Mouse (Mus musculus) hindbrain, embryonic 14.5 days (tissue): Measurements from ENCODE around the gene Crlf2. TPM values are rescaled to one million over a fixed set of nuclear protein-coding genes. Genes with fewer than 3 reads are reported as not detected.

Source experiments
- ATAC-seq: fragments of 200-750 bp; cut with Nextera tagmentation; 2 replicates; pipeline ENCODE4 v1.8.0; 2017; ENCODE audit warnings: moderate number of reproducible peaks, mild to moderate bottlenecking, moderate TSS enrichment, moderate library complexity; ENCODE audit not compliant: low FRiP score
- DNase-seq: peaks from one replicate; pipeline ENCODE4 v3.0.0-alpha.2; 2015; ENCODE audit warnings: low spot score
- H3K27ac ChIP-seq: fragments of 300-500 bp; sonication (generic); 2 replicates; pipeline ENCODE4 v1.5.1; 2014; ENCODE audit warnings: mild to moderate bottlenecking, moderate library complexity
- H3K27me3 ChIP-seq: fragments of 300-500 bp; sonication (generic); 2 replicates; pipeline ENCODE4 v1.6.1; 2014; ENCODE audit warnings: mild to moderate bottlenecking, low read length, mixed read lengths; ENCODE audit not compliant: control insufficient read depth, insufficient read depth
- H3K36me3 ChIP-seq: fragments of 300-500 bp; sonication (generic); replicated peaks from 2 replicates; pipeline ENCODE4 v1.6.1; 2014; ENCODE audit not compliant: control insufficient read depth, insufficient read depth
- H3K4me1 ChIP-seq: fragments of 300-500 bp; sonication (generic); replicated peaks from 2 replicates; pipeline ENCODE4 v1.6.1; 2014; ENCODE audit warnings: antibody characterized with exemption, low read length, mixed read lengths; ENCODE audit not compliant: control insufficient read depth, insufficient read depth
- H3K4me2 ChIP-seq: fragments of 300-500 bp; sonication (generic); replicated peaks from 2 replicates; pipeline ENCODE4 v1.6.1; 2014; ENCODE audit warnings: mild to moderate bottlenecking, moderate library complexity
- H3K4me3 ChIP-seq: fragments of 300-500 bp; sonication (generic); replicated peaks from 2 replicates; pipeline ENCODE4 v1.5.1; 2014; ENCODE audit warnings: mild to moderate bottlenecking, low read length
- H3K9ac ChIP-seq: fragments of 300-500 bp; sonication (generic); 2 replicates; pipeline ENCODE4 v1.6.1; 2014
- H3K9me3 ChIP-seq: fragments of 300-500 bp; sonication (generic); 2 replicates; pipeline ENCODE4 v1.6.1; 2016; ENCODE audit warnings: low read length; ENCODE audit not compliant: control insufficient read depth
- WGBS: fragments of 180-500 bp; shearing (Covaris S2); extraction: QIAGEN DNeasy Blood & Tissue Kit; methylation state at CpG from one replicate; pipeline ENCODE4 v1.1.7; 2014; 5-methylcytosine and 5-hydroxymethylcytosine counted together
- polyA plus RNA-seq: library from polyadenylated mRNA; unstranded; fragments of >200 nt; fragmentation: Nextera tagmentation; extraction: Ambion mirVana; gene quantifications from 2 replicates; pipeline ENCODE4 v1.2.1, GENCODE M21; 2014

The Crlf2 gene
- polyA plus RNA-seq = 13.5 and 16.5 TPM in 2 replicates

DNA sequence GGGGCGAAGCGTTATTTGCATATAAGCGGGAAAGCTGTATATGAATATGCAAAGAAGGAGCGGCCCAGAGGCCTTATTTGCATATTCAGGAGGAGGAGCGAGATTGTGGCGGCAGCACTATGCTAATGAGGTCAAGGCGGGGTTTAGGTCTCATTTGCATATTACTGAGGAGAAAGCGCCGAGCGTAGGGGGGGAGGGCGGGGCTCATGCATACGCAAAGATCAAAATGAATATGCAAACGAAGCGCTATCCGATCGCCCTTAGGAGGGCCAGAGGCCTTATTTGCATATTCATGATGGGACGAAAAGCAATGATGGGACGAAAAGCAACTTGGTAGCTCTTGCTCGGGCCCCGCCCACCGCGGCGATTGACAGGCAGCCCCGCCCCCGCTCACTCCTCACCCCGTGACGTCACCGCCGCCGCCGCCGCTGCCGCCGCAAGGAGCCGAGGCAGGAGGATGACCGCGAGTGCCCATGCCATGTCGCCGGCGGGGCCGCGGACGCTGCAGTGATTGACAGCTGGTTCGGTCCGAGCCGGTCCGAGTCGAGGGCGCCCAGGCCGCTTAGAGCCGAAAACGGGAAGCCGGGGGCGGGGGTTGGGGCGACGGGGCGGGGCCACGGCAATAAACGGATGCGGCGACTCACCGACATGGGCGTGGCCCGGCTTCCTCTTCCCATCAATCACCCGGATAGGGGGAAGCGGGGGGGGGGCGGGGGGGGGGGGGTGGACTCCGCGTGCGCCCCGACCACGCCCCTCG is at the start of gene Crlf2:
TSS of gene Crlf2 (minus strand) at position 590 of the 757 bp plus-strand sequence.
- ATAC-seq = peak; percentile 61
- peak within 1 kb of the TSS; percentile 65 for H3K9ac ChIP-seq
- H3K27ac ChIP-seq = peak within 1 kb of the TSS; percentile 96
- H3K36me3 ChIP-seq = no peaks in the 10 kb centered on the region
- no peaks in the 10 kb centered on the region for H3K27me3 ChIP-seq
- H3K4me3 ChIP-seq = peak within 1 kb of the TSS; percentile 53
- under 1% methylated on average over 66 of the region's 73 CpGs for WGBS
- DNase-seq = peak; percentile 89
- no peaks in the 10 kb centered on the region for H3K4me1 ChIP-seq
- peak within 1 kb of the TSS; percentile 47 for H3K4me2 ChIP-seq
- peaks cover 44% of the 10 kb centered on the region for H3K9me3 ChIP-seq

DNA sequence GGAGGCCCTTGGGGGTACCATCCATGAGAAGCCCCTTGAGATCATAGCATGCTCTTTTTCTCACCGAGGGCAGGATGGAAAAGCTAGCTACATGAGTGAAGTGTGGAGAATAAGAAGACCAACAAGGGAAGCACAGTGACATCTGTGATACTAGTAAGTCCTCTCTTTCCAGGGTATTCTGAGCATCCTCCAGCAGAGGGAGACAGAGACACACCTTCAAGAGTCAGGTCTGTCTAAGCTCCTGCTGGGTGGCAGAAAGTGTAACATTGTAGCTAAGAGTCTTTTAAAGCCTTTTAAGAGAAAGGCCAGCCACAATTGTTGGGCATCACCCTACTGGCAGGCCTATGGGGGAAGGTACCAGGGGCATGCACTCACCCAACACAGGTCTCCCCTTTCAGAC is 43.8 kb upstream of the Crlf2 start:
- Histone ChIP-seq H3K27ac (no peak overlapping the region), H3K36me3 (no peaks in the 10 kb centered on the region), H3K9ac (no peak overlapping the region), H3K4me1 (no peaks in the 10 kb centered on the region), H3K27me3 (no peaks in the 10 kb centered on the region), H3K4me2 (no peak overlapping the region), H3K9me3 (peaks cover 43% of the 10 kb centered on the region), H3K4me3 (no peak overlapping the region)
- WGBS = 36% methylated on average over 1 of the region's 1 CpGs
- DNase-seq = peak; percentile 50
- no peak for ATAC-seq

DNA sequence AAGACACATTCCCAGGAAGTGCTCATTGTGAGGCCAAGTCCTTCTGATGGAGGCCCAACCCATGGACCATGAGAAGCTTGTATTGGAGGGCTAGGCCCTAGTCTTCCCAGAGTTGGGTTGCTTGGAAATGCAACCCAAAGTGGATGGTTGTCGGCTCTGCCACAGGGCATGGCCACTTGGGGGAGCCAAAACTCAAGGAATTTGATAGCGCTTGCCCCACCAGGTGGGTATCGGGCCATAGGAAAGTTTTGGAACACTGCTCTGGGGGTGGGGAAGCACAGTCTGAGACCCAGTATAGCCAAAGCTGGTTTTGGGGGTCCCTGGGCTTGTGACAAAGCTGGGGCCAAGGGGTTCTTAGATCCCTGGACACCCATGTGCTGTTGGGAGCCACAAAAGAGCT is 42.3 kb upstream of the Crlf2 start:
- 31% methylated on average over 3 of the region's 3 CpGs for WGBS
- no peaks in the 10 kb centered on the region for H3K4me1 ChIP-seq
- peaks cover 43% of the 10 kb centered on the region for H3K9me3 ChIP-seq
- DNase-seq (peak; percentile 36), ATAC-seq (no peak)
- H3K9ac ChIP-seq = no peak overlapping the region
- H3K27me3 ChIP-seq = no peaks in the 10 kb centered on the region
- no peak overlapping the region for H3K27ac ChIP-seq
- H3K4me2 ChIP-seq = no peak overlapping the region
- H3K36me3 ChIP-seq = no peaks in the 10 kb centered on the region
- H3K4me3 ChIP-seq = no peak overlapping the region

DNA sequence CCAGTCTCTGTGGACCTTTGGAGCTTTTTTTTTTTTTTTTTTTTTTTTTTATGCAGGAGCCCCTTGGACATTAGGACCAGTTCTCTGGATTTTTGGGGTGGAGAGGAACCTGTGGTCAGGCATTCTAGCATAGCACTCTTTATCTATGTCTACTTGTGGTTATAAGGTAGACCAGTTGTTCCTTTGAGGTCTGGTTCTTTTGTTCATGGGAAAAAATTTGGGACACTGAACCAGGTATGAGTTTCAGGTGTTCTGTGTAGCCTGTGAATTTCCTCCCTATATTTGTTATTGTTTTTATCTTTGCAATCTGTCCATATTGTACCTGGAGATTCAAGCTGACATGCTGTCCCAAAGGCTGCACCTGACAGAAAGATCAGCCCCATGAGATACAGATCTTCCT is 40.1 kb upstream of the Crlf2 start:
- no peaks in the 10 kb centered on the region for H3K36me3 ChIP-seq

DNA sequence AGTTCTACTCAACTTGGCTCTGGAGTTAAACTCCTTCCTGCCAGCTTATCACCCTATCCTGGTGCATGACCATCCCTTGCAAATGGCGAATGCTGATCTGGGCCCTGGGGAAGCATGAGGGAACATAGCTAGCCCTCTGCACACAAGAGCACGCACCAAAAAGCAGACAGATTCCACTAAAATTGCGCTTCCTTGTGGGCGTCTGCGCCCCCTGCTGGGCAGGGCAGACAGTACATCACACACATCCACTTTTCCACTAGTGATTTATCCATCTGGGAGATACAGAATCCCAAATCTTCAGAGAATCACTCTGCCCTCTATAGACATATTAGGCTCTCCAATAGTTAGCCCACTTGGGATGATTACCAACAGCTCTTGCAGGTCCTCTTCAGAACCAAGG is 37.9 kb upstream of the Crlf2 start:
- Histone ChIP-seq H3K9ac (no peak overlapping the region), H3K27me3 (no peaks in the 10 kb centered on the region), H3K9me3 (peaks cover 31% of the 10 kb centered on the region), H3K4me2 (no peak overlapping the region), H3K36me3 (no peaks in the 10 kb centered on the region), H3K4me1 (no peaks in the 10 kb centered on the region), H3K27ac (no peak overlapping the region), H3K4me3 (no peak overlapping the region)
- ATAC-seq = no peak
- WGBS = 42% methylated on average over 5 of the region's 5 CpGs
- DNase-seq = no peak

More for the DNA sequence above, 40.1 kb upstream of the Crlf2 start:
- Histone ChIP-seq H3K9me3 (peaks cover 39% of the 10 kb centered on the region), H3K27me3 (no peaks in the 10 kb centered on the region), H3K4me2 (no peak overlapping the region), H3K27ac (no peak overlapping the region), H3K4me1 (no peaks in the 10 kb centered on the region), H3K4me3 (no peak overlapping the region), H3K9ac (no peak overlapping the region)
- ATAC-seq (no peak), DNase-seq (no peak)

DNA sequence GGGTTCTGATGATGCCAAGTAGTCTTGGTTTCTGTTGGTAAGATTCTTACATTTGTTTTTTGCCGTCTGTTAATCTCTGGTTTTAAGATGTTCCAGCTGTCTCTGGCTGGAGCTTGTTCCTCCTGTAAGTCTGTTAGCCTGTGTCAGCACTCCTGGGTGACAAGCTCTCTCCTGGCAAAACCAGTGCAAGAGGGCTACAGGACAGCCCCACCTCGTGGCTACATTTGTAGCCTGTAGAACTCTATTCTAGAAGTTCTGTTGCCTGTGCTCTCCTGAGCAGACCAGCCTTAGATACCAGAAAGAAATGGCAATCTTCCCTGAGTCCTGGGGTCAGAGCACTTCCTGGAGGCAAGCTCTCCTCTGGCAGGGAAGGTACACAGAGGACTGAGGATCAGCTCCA is 4.0 kb upstream of the Crlf2 start:
- DNase-seq (no peak), ATAC-seq (no peak)
- Histone ChIP-seq H3K27ac (no peak overlapping the region), H3K27me3 (no peaks in the 10 kb centered on the region), H3K9ac (no peak overlapping the region), H3K36me3 (no peaks in the 10 kb centered on the region), H3K4me1 (no peaks in the 10 kb centered on the region), H3K9me3 (peaks cover 12% of the 10 kb centered on the region; the same call in 1 of the 2 replicates), H3K4me2 (no peak overlapping the region), H3K4me3 (no peak overlapping the region)
- WGBS = 58% methylated on average over 2 of the region's 2 CpGs

DNA sequence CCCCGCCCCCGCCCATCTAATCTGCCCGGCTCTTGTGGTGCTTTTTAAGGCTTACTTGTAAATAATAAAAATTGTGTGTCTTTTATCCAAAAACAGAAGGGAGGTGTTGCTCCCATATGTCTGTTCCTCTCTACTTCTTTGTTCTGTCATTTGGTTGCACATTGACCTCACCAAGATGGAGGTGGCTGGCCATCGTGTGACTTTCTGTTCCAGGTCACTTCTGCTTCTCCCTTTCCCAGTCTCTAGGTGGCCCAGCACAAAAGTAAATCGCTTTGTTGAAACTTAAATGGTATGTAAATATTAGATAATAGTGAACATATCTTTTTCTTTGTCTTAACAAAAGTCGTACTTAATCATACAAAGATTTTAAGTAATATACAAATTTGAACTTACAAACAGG is 398 bp upstream of the Crlf2 start:
- H3K9me3 ChIP-seq = peaks cover 39% of the 10 kb centered on the region
- peak overlapping the region; percentile 53 for H3K4me3 ChIP-seq
- H3K36me3 ChIP-seq = no peaks in the 10 kb centered on the region
- ATAC-seq (no peak), DNase-seq (no peak)
- no peaks in the 10 kb centered on the region for H3K4me1 ChIP-seq
- H3K9ac ChIP-seq = peak overlapping the region; percentile 65
- 24% methylated on average over 6 of the region's 6 CpGs for WGBS
- H3K4me2 ChIP-seq = peak overlapping the region; percentile 47
- H3K27ac ChIP-seq = peak overlapping the region; percentile 96
- H3K27me3 ChIP-seq = no peaks in the 10 kb centered on the region

DNA sequence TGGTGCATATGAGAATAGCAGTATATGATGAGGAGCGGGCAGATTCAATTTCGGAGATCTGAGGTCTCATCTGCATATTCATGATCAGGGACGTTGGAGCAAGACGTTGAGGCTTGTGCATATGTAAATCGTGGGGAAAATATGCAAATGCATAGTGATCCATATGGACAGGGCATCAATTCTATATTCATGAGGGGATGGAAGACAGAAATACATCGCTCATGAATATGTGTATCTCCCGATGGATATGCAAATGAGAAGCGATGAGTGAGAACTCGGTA is 730 bp downstream of the Crlf2 start:
- 0% methylated on average over 9 of the region's 9 CpGs for WGBS
- ATAC-seq = peak; percentile 55
- no peaks in the 10 kb centered on the region for H3K27me3 ChIP-seq

DNA sequence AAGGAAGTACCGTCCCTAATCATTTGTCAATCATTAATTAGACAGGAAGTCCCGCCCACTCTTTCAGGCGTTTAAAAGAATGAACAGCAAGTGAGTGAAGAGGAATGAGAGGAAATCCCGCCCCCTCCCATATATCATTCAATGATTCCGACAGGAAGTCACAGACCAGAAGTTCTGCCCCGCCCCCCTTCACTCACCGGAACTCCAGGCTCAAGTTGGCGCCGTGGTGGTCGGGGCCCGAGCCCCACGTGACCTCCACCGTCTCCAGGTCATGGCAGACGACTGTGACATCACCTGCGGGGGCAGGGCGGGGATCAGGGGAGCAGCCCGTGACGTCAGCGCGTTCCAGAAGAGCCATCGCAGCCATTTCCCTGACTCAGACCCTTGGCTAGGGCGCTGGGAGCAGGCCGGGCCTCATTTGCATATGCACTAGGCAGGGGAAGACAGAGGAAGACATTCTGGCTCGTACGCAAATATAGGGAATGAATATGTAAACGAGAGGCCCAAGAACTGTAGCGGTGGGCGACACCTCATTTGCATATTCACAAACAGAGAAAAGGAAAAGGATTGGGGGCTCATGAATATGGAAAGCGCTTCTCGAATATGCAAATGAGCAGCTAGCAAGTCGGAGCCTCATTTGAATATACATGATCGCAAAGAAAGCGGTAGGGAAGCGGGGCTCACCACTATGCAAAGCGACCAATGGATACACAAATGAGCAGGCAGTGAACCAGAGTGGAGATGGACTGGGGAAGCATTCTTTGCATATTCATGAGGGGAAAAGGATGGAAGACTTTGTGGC is 1.3 kb downstream of the Crlf2 start:
- under 1% methylated on average over 35 of the region's 35 CpGs for WGBS
- DNase-seq (peak; percentile 96), ATAC-seq (peak; percentile 79)
- peak overlapping the region; percentile 47 for H3K4me2 ChIP-seq
- H3K36me3 ChIP-seq = no peaks in the 10 kb centered on the region
- H3K27ac ChIP-seq = peak overlapping the region; percentile 96
- peak overlapping the region; percentile 65 for H3K9ac ChIP-seq
- peak overlapping the region; percentile 53 for H3K4me3 ChIP-seq
- peaks cover 51% of the 10 kb centered on the region for H3K9me3 ChIP-seq
- H3K27me3 ChIP-seq = no peaks in the 10 kb centered on the region
- no peaks in the 10 kb centered on the region for H3K4me1 ChIP-seq

More for the DNA sequence above, 730 bp downstream of the Crlf2 start:
- peak overlapping the region; percentile 96 for H3K27ac ChIP-seq
- peak overlapping the region; percentile 47 for H3K4me2 ChIP-seq
- H3K4me3 ChIP-seq = peak overlapping the region; percentile 53
- H3K9me3 ChIP-seq = peaks cover 48% of the 10 kb centered on the region
- no peak for DNase-seq
- peak overlapping the region; percentile 65; the same call in 1 of the 2 replicates for H3K9ac ChIP-seq
- no peaks in the 10 kb centered on the region for H3K4me1 ChIP-seq
- no peaks in the 10 kb centered on the region for H3K36me3 ChIP-seq
